Mouse (Mus musculus) Muller cell, postnatal 12 days (primary cell): Measurements from ENCODE around the gene Tas2r125.
"Not testable (repeated sequence)": the region's sequence is repeated elsewhere in the genome, so short reads cannot be mapped to it uniquely, and the experiment has no call there.

Experiments used
- DNase-seq: peaks from one replicate; pipeline ENCODE4 v3.0.0-alpha.2; 2015; ENCODE audit errors: inconsistent ontology term

Tas2r125 gene

GRCm38 (mm10) chr6:132909351-132909750 is at the start of gene Tas2r125:
Tas2r125 (plus strand) TSS chr6:132909651.
- DNase-seq, result no peak

DNA sequence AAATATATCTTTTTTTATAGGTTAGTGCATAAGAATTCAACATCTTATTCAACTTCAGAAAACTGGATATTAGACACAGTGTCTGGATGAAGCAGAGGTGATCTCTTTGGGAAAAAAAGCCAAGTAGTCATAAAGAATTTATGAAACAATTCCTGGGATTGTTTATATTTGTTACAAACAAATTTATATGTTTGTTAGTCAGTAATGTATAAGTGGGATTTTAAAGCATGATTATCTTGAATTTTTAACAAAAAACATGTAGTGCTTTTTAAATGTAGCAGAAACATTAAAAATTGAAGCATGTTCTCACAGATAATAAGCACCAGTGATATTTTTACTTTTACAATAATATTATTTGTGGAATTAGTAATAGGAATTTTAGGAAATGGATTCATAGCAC is 41.7 kb upstream of the Tas2r125 start, which contains the start of gene Tas2r110:
Tas2r110 (plus strand) TSS at position 301 of the 400 bp plus-strand sequence.
- no peak for DNase-seq

GRCm38 (mm10) chr6:132892711-132893110 is 16.7 kb upstream of the Tas2r125 start, which contains the start of gene Tas2r113:
Tas2r113 (plus strand) TSS chr6:132893011.
- no peak for DNase-seq

DNA sequence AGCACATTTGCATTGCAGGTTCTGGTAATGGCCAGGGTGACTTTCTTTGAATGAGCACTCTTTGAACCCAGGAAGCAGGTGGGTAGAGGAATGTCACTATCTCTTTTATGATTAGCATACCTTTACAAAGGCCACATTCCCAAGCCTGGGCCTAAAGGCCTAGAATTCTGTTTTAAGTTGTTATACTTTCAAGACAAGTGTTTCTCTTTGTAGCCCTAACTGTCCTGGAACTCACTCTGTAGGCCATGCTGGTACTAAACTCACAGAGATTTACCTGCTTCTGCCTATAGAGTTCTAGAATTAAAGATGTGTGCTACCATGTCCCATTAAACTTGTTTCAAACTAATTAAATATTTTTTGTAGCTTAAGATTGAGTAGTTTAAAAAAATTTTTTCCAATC is 31.9 kb downstream of the Tas2r125 start:
- not testable (repeated sequence) for DNase-seq

GRCm38 (mm10) chr6:132950802-132951201 is 41.4 kb downstream of the Tas2r125 start, which contains the start of gene Tas2r129:
Tas2r129 (plus strand) TSS chr6:132951102.
- no peak for DNase-seq

- no peak for DNase-seq
Measured at GRCm38 (mm10) chr6:132957819-132958218, 48.4 kb downstream of the Tas2r125 start, which contains the start of gene Tas2r131. Tas2r131 (minus strand) TSS chr6:132957919.
